Mouse (Mus musculus): ENCODE data around the gene Ubap2l.

DNA sequence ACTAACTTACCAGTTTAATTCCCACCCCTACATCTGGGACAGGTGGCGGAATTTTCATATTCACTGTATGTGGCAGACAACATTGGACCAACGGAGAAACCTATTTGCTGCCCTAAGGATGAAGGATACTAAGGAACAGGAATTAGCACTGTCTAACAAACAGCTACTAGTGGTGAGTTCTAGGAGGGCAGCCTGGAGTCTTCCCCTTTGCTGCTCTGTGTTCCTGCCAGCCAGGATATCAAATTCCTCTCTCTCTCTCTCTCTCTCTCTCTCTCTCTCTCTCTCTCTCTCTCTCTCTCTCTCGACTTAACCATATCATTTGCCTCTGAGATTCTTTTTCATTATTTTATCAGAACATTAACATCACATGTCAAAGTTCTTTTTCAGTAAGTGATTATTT is 12.0 kb upstream of the Ubap2l start:
- TF ChIP-seq EP300 (IDR thresholded peaks at IDR 0.05; ENCODE audit: low read depth) (no peak), CTCF (IDR thresholded peaks at IDR 0.05; ENCODE audit: low read depth) (no peak)
